Mouse (Mus musculus): Measurements from ENCODE around the gene Prkcd.

Gene Prkcd

GRCm38 (mm10) chr14:30625856-30626726 lies at the start of gene Prkcd:
Gene Prkcd, minus strand, starts transcription at chr14:30626210.
- in situ Hi-C loops (cut with MboI; ENCODE audit: unreplicated experiment in 2 of 2) = loop anchor here in 1 of 2 experiments (5.0 kb wide), 1 partner anchor 34 kb away; no protein-coding TSS in a partner anchor

- in situ Hi-C loops (cut with MboI; ENCODE audit: unreplicated experiment in 2 of 2) = loop anchor here (5.0 to 25.0 kb wide), 6 partner anchors 83 to 700 kb away; partner anchors contain the start of gene Actr8 (in 1 of the 2)
Measured at GRCm38 (mm10) chr14:30674947-30675346, 48.9 kb upstream of the Prkcd start.

GRCm38 (mm10) chr14:30671986-30672312 lies 45.9 kb upstream of the Prkcd start:
- in situ Hi-C loops (cut with MboI; ENCODE audit: unreplicated experiment in 2 of 2) = loop anchor here (5.0 to 10.0 kb wide), 5 partner anchors 80 to 697 kb away; partner anchors contain the start of gene Actr8 (in 1 of the 2)

GRCm38 (mm10) chr14:30671095-30671985 lies 45.3 kb upstream of the Prkcd start:
- in situ Hi-C loops (cut with MboI; ENCODE audit: unreplicated experiment in 2 of 2) = loop anchor here (5.0 to 10.0 kb wide), 5 partner anchors 79 to 697 kb away; partner anchors contain the start of gene Actr8 (in 1 of the 2)

- in situ Hi-C loops (cut with MboI; ENCODE audit: unreplicated experiment in 2 of 2) = loop anchor here (5.0 to 10.0 kb wide), 5 partner anchors 78 to 695 kb away; partner anchors contain the start of gene Actr8 (in 1 of the 2)
Measured at GRCm38 (mm10) chr14:30670161-30670560, 44.2 kb upstream of the Prkcd start.

- in situ Hi-C loops (cut with MboI; ENCODE audit: unreplicated experiment in 2 of 2) = no loop called here
Measured at GRCm38 (mm10) chr14:30666604-30667003, 40.6 kb upstream of the Prkcd start.

- in situ Hi-C loops (cut with MboI; ENCODE audit: unreplicated experiment in 2 of 2) = no loop called here
Measured at GRCm38 (mm10) chr14:30666061-30666460, 40.1 kb upstream of the Prkcd start.

- in situ Hi-C loops (cut with MboI; ENCODE audit: unreplicated experiment in 2 of 2) = no loop called here
Measured at GRCm38 (mm10) chr14:30655531-30655930, 29.5 kb upstream of the Prkcd start.

GRCm38 (mm10) chr14:30654691-30655228 lies 28.8 kb upstream of the Prkcd start:
- in situ Hi-C loops (cut with MboI; ENCODE audit: unreplicated experiment in 2 of 2) = no loop called here

- in situ Hi-C loops (cut with MboI; ENCODE audit: unreplicated experiment in 2 of 2) = no loop called here
Measured at GRCm38 (mm10) chr14:30653943-30654659, 28.1 kb upstream of the Prkcd start, which contains the start of gene Rft1. Gene Rft1, plus strand, starts transcription at chr14:30654360.

GRCm38 (mm10) chr14:30650969-30651368 lies 25.0 kb upstream of the Prkcd start:
- in situ Hi-C loops (cut with MboI; ENCODE audit: unreplicated experiment in 2 of 2) = no loop called here

GRCm38 (mm10) chr14:30649745-30650144 lies 23.7 kb upstream of the Prkcd start:
- in situ Hi-C loops (cut with MboI; ENCODE audit: unreplicated experiment in 2 of 2) = loop anchor here in 1 of 2 experiments (10.0 kb wide), 1 partner anchor 55 kb away; no protein-coding TSS in a partner anchor

GRCm38 (mm10) chr14:30648478-30648877 lies 22.5 kb upstream of the Prkcd start:
- in situ Hi-C loops (cut with MboI; ENCODE audit: unreplicated experiment in 2 of 2) = loop anchor here in 1 of 2 experiments (10.0 kb wide), 1 partner anchor 54 kb away; no protein-coding TSS in a partner anchor

- in situ Hi-C loops (cut with MboI; ENCODE audit: unreplicated experiment in 2 of 2) = loop anchor here in 1 of 2 experiments (10.0 kb wide), 1 partner anchor 52 kb away; no protein-coding TSS in a partner anchor
Measured at GRCm38 (mm10) chr14:30646486-30646885, 20.5 kb upstream of the Prkcd start.

GRCm38 (mm10) chr14:30645066-30645465 lies 19.1 kb upstream of the Prkcd start:
- in situ Hi-C loops (cut with MboI; ENCODE audit: unreplicated experiment in 2 of 2) = loop anchor here in 1 of 2 experiments (10.0 kb wide), 1 partner anchor 50 kb away; no protein-coding TSS in a partner anchor

GRCm38 (mm10) chr14:30644026-30644425 lies 18.0 kb upstream of the Prkcd start:
- in situ Hi-C loops (cut with MboI; ENCODE audit: unreplicated experiment in 2 of 2) = loop anchor here in 1 of 2 experiments (10.0 kb wide), 1 partner anchor 49 kb away; no protein-coding TSS in a partner anchor

- in situ Hi-C loops (cut with MboI; ENCODE audit: unreplicated experiment in 2 of 2) = loop anchor here in 1 of 2 experiments (10.0 kb wide), 1 partner anchor 47 kb away; no protein-coding TSS in a partner anchor
Measured at GRCm38 (mm10) chr14:30641748-30642147, 15.7 kb upstream of the Prkcd start.

GRCm38 (mm10) chr14:30638686-30639085 lies 12.7 kb upstream of the Prkcd start:
- in situ Hi-C loops (cut with MboI; ENCODE audit: unreplicated experiment in 2 of 2) = no loop called here

GRCm38 (mm10) chr14:30638009-30638408 lies 12.0 kb upstream of the Prkcd start:
- in situ Hi-C loops (cut with MboI; ENCODE audit: unreplicated experiment in 2 of 2) = no loop called here
